Mouse (Mus musculus) lung, adult 2 months (tissue): Measurements from ENCODE around the gene Itga9. TPM values are rescaled to one million over a fixed set of nuclear protein-coding genes. Genes with fewer than 3 reads are reported as not detected.

Experiments
- DNase-seq: peaks from one replicate; pipeline ENCODE4 v3.0.0; 2022
- H3K4me1 ChIP-seq: fragments of 200-500 bp; 2 replicates; pipeline ENCODE4 v1.6.1; 2011; ENCODE audit warnings: low read length; ENCODE audit not compliant: control insufficient read depth, insufficient read depth
- H3K4me3 ChIP-seq: fragments of 200-500 bp; replicated peaks from 2 replicates; pipeline ENCODE3; 2011; ENCODE audit warnings: low read depth, mild to moderate bottlenecking, control low read depth, low read length; ENCODE audit errors: extremely low read depth
- CTCF ChIP-seq: fragments of 200-500 bp; IDR thresholded peaks from 2 replicates; pipeline ENCODE4 v1.5.1; 2011; ENCODE audit warnings: mild to moderate bottlenecking, low read length, control low read depth; ENCODE audit not compliant: insufficient read depth
- POLR2A ChIP-seq: fragments of 200-500 bp; IDR thresholded peaks from 2 replicates; pipeline ENCODE4 v1.6.1; 2011; ENCODE audit warnings: low read depth, mild to moderate bottlenecking, control low read depth, low read length, borderline replicate concordance; ENCODE audit errors: extremely low read depth
- WGBS: fragments of 180-500 bp; shearing (Covaris S2); methylation state at CpG from one replicate; pipeline ENCODE4 v1.1.7; 2018; 5-methylcytosine and 5-hydroxymethylcytosine counted together
- polyA plus RNA-seq: library from polyadenylated mRNA; depleted of rRNA; stranded (reverse); fragments of >200 nt; gene quantifications from 2 replicates; pipeline ENCODE4 v1.2.3, GENCODE M21; 2012

Itga9 gene
- polyA plus RNA-seq, 1 experiment: 66.2 TPM

DNA sequence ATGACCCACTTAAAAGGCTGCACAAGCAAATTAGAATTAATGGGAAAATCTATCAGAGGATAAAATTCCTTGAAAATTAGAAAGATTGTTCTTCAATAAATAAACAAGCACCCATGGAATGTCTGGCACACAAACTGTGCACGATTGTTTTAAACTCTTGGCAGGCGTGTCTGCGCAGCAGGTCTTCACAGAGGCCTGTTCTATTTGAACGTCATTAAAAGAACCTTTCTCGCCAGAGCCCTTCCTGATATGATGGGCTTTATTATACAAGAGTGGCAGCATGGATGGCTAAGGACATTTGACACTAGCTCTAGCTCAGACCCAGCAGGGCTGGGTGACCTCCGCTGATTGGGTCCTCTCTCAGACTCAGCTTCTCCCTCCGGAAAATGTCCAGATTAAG, 192.6 kb downstream of the Itga9 start:
- no peak for DNase-seq
- 67% methylated on average over 7 of the region's 7 CpGs for WGBS

DNA sequence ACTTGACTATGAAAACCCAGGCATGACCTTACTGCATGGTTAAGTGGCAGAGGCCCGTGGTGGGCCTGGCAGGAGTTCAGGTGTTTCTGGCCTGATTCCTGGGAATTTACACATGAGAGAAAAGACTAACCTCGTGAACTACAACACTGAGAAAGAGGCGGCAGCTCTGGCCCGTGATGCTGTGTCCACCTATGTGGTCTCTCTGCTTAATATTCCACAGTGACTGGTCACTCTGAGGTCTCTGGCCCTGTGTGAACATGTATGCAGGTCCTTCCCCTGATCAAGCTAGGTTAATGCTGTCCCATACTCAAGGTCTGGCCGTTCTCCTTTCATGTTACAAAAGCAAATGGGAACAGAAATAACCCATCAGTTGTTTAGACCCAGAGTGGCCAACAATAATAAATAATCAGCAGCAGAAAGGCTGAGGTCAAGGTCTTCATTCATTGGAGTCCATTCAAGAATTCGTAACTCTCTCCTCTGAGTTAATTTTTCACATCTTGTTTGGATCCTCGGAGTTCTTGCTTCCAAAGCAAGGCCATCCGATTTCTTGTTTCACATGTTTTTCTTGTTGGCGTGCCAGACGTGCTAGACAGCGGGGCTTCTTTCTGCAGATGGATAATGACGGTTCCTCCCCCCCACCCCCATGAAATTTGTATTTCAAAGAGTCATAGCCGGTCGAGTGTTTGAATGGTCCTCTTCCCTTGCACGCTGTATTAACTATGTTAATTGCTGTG, 194.9 kb downstream of the Itga9 start:
- DNase-seq: peak; percentile 27
- TF ChIP-seq POLR2A (no peak), CTCF (no peak)
- WGBS: 49% methylated on average over 15 of the region's 15 CpGs
- Histone ChIP-seq H3K4me3 (no peak overlapping the region), H3K4me1 (0 out of 2 replicates have a peak, but pooled peaks cover 4% of the 10 kb centered on the region)

More for the DNA sequence above, 192.6 kb downstream of the Itga9 start:
- H3K4me3 ChIP-seq: no peak overlapping the region
- no peak for TF ChIP-seq POLR2A
- TF ChIP-seq CTCF: no peak
- H3K4me1 ChIP-seq: 0 out of 2 replicates have a peak, but pooled peaks cover 4% of the 10 kb centered on the region

DNA sequence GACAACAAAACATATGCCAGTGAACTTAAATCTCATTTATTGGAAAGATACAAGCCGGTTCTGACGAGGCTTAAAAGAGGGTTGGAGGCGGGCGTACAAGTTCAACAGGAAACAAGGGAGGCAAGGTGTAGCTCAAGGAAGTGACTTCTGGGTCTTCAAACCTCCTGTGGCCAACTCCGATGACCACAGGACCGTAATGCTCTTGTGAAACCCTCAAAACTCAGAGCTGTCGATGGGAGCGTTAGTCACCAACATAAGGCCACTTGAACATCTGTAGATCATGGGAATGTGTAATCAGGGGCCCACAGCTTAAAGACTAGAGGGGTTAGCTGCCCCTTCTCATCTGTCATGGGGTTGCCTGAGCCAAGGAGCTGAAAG, 195.4 kb downstream of the Itga9 start:
- DNase-seq: no peak
- TF ChIP-seq POLR2A (no peak), CTCF (no peak)
- 64% methylated on average over 8 of the region's 8 CpGs for WGBS
- Histone ChIP-seq H3K4me3 (no peak overlapping the region), H3K4me1 (0 out of 2 replicates have a peak, but pooled peaks cover 4% of the 10 kb centered on the region)

- DNase-seq: no peak
- TF ChIP-seq POLR2A (no peak), CTCF (no peak)
- Histone ChIP-seq H3K4me1 (0 out of 2 replicates have a peak, but pooled peaks cover 4% of the 10 kb centered on the region), H3K4me3 (no peak overlapping the region)
- WGBS: 87% methylated on average over 11 of the region's 11 CpGs
These were observed 195.9 kb downstream of the Itga9 start for GRCm38 (mm10) chr9:118802380-118802779.

DNA sequence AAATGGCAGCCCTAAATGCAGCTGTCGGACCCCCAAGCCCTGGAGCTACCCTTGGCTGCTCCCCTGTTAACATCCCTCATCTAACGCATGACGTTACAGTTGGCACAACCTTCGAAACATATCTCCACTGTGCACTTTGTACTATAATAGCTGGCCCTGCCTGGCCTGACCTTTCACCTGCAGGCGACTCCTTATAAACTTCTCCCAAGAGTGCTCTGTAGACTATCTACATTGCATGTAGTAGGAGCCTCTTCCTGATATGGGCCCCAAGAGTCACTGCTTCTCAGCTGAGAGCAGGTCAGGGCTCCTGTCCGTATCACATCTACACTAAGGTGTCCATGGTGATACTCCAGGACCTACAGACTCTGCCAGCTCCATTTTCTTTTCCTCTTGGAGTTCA, 199.2 kb downstream of the Itga9 start:
- DNase-seq: no peak
- no peak for TF ChIP-seq POLR2A
- no peak for TF ChIP-seq CTCF
- H3K4me3 ChIP-seq: no peak overlapping the region
- 78% methylated on average over 6 of the region's 6 CpGs for WGBS
- 0 out of 2 replicates have a peak, but pooled peaks cover 4% of the 10 kb centered on the region for H3K4me1 ChIP-seq

DNA sequence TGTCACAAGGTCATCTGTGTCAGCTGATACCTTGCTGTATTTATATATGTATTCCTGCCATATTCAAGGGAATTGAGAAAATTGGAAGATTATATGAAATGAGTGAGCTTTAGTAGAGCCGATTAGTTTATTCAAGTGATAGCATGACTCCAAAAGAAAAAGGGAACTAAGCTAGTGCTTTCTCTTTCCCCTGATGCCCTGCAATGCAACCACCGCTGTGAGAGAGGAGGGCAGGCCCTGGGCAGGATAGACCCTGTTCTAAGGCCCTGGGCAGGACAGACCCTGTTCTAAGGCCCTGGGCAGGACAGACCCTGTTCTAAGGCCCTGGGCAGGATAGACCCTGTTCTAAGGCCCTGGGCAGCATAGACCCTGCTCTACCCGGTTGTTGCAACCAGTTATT, 201.2 kb downstream of the Itga9 start:
- no peak for DNase-seq
- 90% methylated on average over 3 of the region's 3 CpGs for WGBS
- H3K4me3 ChIP-seq: no peak overlapping the region
- no peaks in the 10 kb centered on the region for H3K4me1 ChIP-seq
- TF ChIP-seq POLR2A (no peak), CTCF (no peak)

- 77% methylated on average over 7 of the region's 7 CpGs for WGBS
- no peak for TF ChIP-seq CTCF
- no peak for TF ChIP-seq POLR2A
- Histone ChIP-seq H3K4me3 (no peak overlapping the region), H3K4me1 (no peaks in the 10 kb centered on the region)
- DNase-seq: no peak
These were observed 205.7 kb downstream of the Itga9 start for GRCm38 (mm10) chr9:118812221-118812620.

DNA sequence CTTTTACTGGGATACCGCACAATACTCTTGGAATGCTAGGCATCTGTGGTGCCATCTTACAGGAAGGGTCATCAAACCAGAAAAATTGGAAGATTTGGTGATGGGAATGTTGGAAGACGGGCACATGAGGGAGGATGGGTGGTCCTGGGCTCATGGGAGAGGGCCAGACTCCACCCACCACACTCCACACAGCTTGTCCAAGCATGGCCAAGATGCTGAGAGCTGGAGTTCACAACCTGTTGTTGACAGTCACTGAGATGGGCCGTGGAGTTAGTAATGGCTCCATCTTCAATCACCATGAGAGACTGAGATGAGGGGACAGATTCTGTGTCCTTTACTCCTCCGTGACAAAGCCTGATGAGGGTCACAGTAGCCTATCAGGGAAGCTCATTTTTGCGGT, 207.0 kb downstream of the Itga9 start:
- Histone ChIP-seq H3K4me1 (no peaks in the 10 kb centered on the region), H3K4me3 (no peak overlapping the region)
- no peak for TF ChIP-seq CTCF
- no peak for TF ChIP-seq POLR2A
- no peak for DNase-seq
- 95% methylated on average over 5 of the region's 5 CpGs for WGBS

GRCm38 (mm10) chr9:118814056-118814455, 207.6 kb downstream of the Itga9 start:
- 72% methylated on average over 16 of the region's 16 CpGs for WGBS
- DNase-seq: no peak
- Histone ChIP-seq H3K4me1 (no peaks in the 10 kb centered on the region), H3K4me3 (no peak overlapping the region)
- TF ChIP-seq CTCF (no peak), POLR2A (no peak)

GRCm38 (mm10) chr9:118814461-118814860, 208.0 kb downstream of the Itga9 start:
- 46% methylated on average over 8 of the region's 8 CpGs for WGBS
- DNase-seq: no peak
- Histone ChIP-seq H3K4me1 (no peaks in the 10 kb centered on the region), H3K4me3 (no peak overlapping the region)
- TF ChIP-seq POLR2A (no peak), CTCF (no peak)
